10 mouse cellular contexts compared by ENCODE assay signal in the genomic region with DNA sequence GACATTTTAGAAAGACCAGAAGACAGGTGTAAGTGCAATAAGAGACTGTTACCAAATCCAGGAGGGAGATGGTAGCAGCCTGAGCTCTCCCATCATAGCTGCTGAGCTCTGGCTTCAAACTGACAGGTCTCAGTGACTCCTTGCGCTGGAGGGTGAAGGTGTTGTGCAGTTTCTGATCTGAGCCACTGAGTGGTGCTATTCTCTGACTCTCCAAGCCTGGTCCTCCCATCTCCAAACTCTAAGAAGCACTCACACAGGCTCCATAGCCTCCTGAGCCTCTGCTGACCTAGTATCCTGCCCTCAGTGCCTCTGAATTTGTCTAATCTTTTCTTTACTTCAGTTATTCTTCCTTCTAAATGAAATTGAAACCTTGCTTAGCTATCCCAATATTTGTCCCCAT. TPM values are rescaled to one million over a fixed set of nuclear protein-coding genes. Genes with fewer than 3 reads are reported as not detected.
A peak's percentile ranks its signal among the peaks of the same experiment; 100 is the strongest.
DNase-seq lines count a peak whose midpoint lies in the region; ATAC-seq and TF ChIP-seq lines count a peak whose summit lies in the region.
"Had no signal": no experiment of that assay in that cellular context is flagged by ENCODE, and none has a peak within 500 bp of the region (broad histone marks: within the 10 kb centered on the region; RNA-seq: fewer than 3 reads in every experiment).

No protein-coding gene starts in this region.

- 0 out of 2 replicates have a peak, but pooled peaks cover 3% of the 10 kb centered on the region for H3K4me1 ChIP-seq in hindbrain, postnatal 0 days (ENCODE audit: insufficient read depth, low read length)
- H3K4me1 ChIP-seq in hindbrain, embryonic 14.5 days (replicated peaks; ENCODE audit: control insufficient read depth, insufficient read depth, low read length), result 0 out of 2 replicates have a peak, but pooled peaks cover 15% of the 10 kb centered on the region

- no peak overlapping the region for H3K27ac ChIP-seq in hindbrain, postnatal 0 days
- no peak overlapping the region for H3K27ac ChIP-seq in hindbrain, embryonic 14.5 days
- H3K27ac ChIP-seq: hindbrain, embryonic 12.5 days had no signal

- WGBS in hindbrain, postnatal 0 days, result 17% methylated on average over 1 of the region's 1 CpGs
- 19% methylated on average over 1 of the region's 1 CpGs for WGBS in hindbrain, embryonic 14.5 days

- no peaks in the 10 kb centered on the region for H3K9me3 ChIP-seq in hindbrain, postnatal 0 days (ENCODE audit: low read length)
- no peaks in the 10 kb centered on the region for H3K9me3 ChIP-seq in hindbrain, embryonic 14.5 days (ENCODE audit: control insufficient read depth, low read length)
- H3K9me3 ChIP-seq: hindbrain, embryonic 12.5 days; megakaryocyte, embryonic 14.5 days had no signal

- H3K4me2 ChIP-seq in hindbrain, postnatal 0 days (ENCODE audit: low read depth, low read length), result no peak overlapping the region
- H3K4me2 ChIP-seq in hindbrain, embryonic 14.5 days (replicated peaks), result no peak overlapping the region
- H3K4me2 ChIP-seq: hindbrain, embryonic 12.5 days had no signal

- H3K4me3 ChIP-seq in hindbrain, postnatal 0 days (ENCODE audit: low read length), result no peak overlapping the region
- H3K4me3 ChIP-seq in hindbrain, embryonic 14.5 days (replicated peaks; ENCODE audit: low read length), result no peak overlapping the region
- H3K4me3 ChIP-seq: hindbrain, embryonic 12.5 days; megakaryocyte, embryonic 14.5 days had no signal

- no peaks in the 10 kb centered on the region for H3K36me3 ChIP-seq in hindbrain, postnatal 0 days (ENCODE audit: insufficient read depth, low read length)
- H3K36me3 ChIP-seq in hindbrain, embryonic 14.5 days (replicated peaks; ENCODE audit: control insufficient read depth, insufficient read depth), result no peaks in the 10 kb centered on the region
- H3K36me3 ChIP-seq: hindbrain, embryonic 12.5 days had no signal

- H3K9ac ChIP-seq in hindbrain, postnatal 0 days (replicated peaks; ENCODE audit: low read length), result no peak overlapping the region
- H3K9ac ChIP-seq in hindbrain, embryonic 14.5 days, result no peak overlapping the region
- H3K9ac ChIP-seq: hindbrain, embryonic 12.5 days had no signal

- ATAC-seq in CD4-positive, CD25-positive, alpha-beta regulatory T cell, adult 4 months, result no peak
- ATAC-seq in hindbrain, postnatal 0 days, result no peak
- no peak for ATAC-seq in hindbrain, embryonic 14.5 days (ENCODE audit: low FRiP score)
- ATAC-seq in common myeloid progenitor, adult 5-6 weeks (replicated peaks; ENCODE audit: low read depth, poor library complexity, severe bottlenecking), result peak; percentile 82

- TF ChIP-seq CTCF in hindbrain, postnatal 0 days (IDR thresholded peaks at IDR 0.05; ENCODE audit: low read depth), result peak; percentile 69

- DNase-seq in CD4-positive, CD25-positive, alpha-beta regulatory T cell, adult 2 months (ENCODE audit: low read depth, low spot score), result peak; percentile 26
- DNase-seq in hindbrain, postnatal 0 days (ENCODE audit: low spot score), result peak; percentile 59
- DNase-seq in hindbrain, embryonic 14.5 days (ENCODE audit: low spot score), result no peak
- peak; percentile 55 for DNase-seq in 3T3-L1 (ENCODE audit: low read depth, low spot score)
- no peak for DNase-seq in right cerebral cortex, postnatal 14 days
- no peak for DNase-seq in right cerebral cortex, postnatal 25 days

- 0 out of 2 replicates have a peak, but pooled peaks cover 2% of the 10 kb centered on the region for H3K27me3 ChIP-seq in hindbrain, postnatal 0 days (ENCODE audit: insufficient read depth, low read length)
- H3K27me3 ChIP-seq in hindbrain, embryonic 14.5 days (ENCODE audit: control insufficient read depth, insufficient read depth, low read length), result 0 out of 2 replicates have a peak, but pooled peaks cover 5% of the 10 kb centered on the region

RNA-seq across cellular contexts. Expression of gene Atp5g2, which starts 11.5 kb away (rescaled TPM):
- 10 to 100 TPM; 59.6 to 89.5 TPM for polyA plus RNA-seq in CD4-positive, CD25-positive, alpha-beta regulatory T cell, adult 4 months (2017; shearing (Covaris generic))
- total RNA-seq in hindbrain, postnatal 0 days (2014; rRNA removed), result 148 and 610 TPM in 2 replicates
- 60.5 and 66.5 TPM in 2 replicates for polyA plus RNA-seq in hindbrain, postnatal 0 days (2015; fragmentation: Nextera tagmentation; extraction: Ambion mirVana)
- 47.5 and 63.4 TPM in 2 replicates for polyA plus RNA-seq in hindbrain, embryonic 14.5 days (2014; fragmentation: Nextera tagmentation; extraction: Ambion mirVana)
- 24.4 and 33.1 TPM in 2 replicates for total RNA-seq in common myeloid progenitor, adult 5-6 weeks (2017)

RNA-seq across cellular contexts. Expression of gene Calcoco1, which starts 38.3 kb away (rescaled TPM):
- polyA plus RNA-seq in CD4-positive, CD25-positive, alpha-beta regulatory T cell, adult 4 months (2017; shearing (Covaris generic)), result 10 to 100 TPM; 37.8 to 60.1 TPM
- 26.6 and 32.4 TPM in 2 replicates for total RNA-seq in hindbrain, postnatal 0 days (2014; rRNA removed)
- polyA plus RNA-seq in hindbrain, postnatal 0 days (2015; fragmentation: Nextera tagmentation; extraction: Ambion mirVana), result 29.8 and 30.3 TPM in 2 replicates
- 32.2 and 33.1 TPM in 2 replicates for polyA plus RNA-seq in hindbrain, embryonic 14.5 days (2014; fragmentation: Nextera tagmentation; extraction: Ambion mirVana)
- 21.2 and 23.2 TPM in 2 replicates for total RNA-seq in common myeloid progenitor, adult 5-6 weeks (2017)

RNA-seq across cellular contexts. Expression of gene Atf7, which starts 58.4 kb away (rescaled TPM):
- polyA plus RNA-seq in CD4-positive, CD25-positive, alpha-beta regulatory T cell, adult 4 months (2017; shearing (Covaris generic)), result 10 to 100 TPM; 41.4 to 42.2 TPM
- total RNA-seq in hindbrain, postnatal 0 days (2014; rRNA removed), result 8.6 and 15.0 TPM in 2 replicates
- polyA plus RNA-seq in hindbrain, postnatal 0 days (2015; fragmentation: Nextera tagmentation; extraction: Ambion mirVana), result 12.5 and 13.5 TPM in 2 replicates
- polyA plus RNA-seq in hindbrain, embryonic 14.5 days (2014; fragmentation: Nextera tagmentation; extraction: Ambion mirVana), result 13.7 and 16.7 TPM in 2 replicates
- 35.6 and 70.9 TPM in 2 replicates for total RNA-seq in common myeloid progenitor, adult 5-6 weeks (2017)

RNA-seq across cellular contexts. Expression of gene Gm28047, which starts 58.8 kb away (rescaled TPM):
- polyA plus RNA-seq in CD4-positive, CD25-positive, alpha-beta regulatory T cell, adult 4 months (2017; shearing (Covaris generic)), result 1 to 10 TPM in 1 of 2 experiments, not detected in 1; 1.5 TPM
- total RNA-seq in hindbrain, postnatal 0 days (2014; rRNA removed), result not detected in 2 replicates
- 1.1 TPM in 1 of 2 replicates, not detected in the other for polyA plus RNA-seq in hindbrain, postnatal 0 days (2015; fragmentation: Nextera tagmentation; extraction: Ambion mirVana)
- not detected in 2 replicates for polyA plus RNA-seq in hindbrain, embryonic 14.5 days (2014; fragmentation: Nextera tagmentation; extraction: Ambion mirVana)
- total RNA-seq in common myeloid progenitor, adult 5-6 weeks (2017), result not detected in 2 replicates
- polyA plus RNA-seq: hindbrain, embryonic 12.5 days had no signal

Comparison
In these comparisons a context has a peak if more than half of its experiments do, and no peak if none do; other contexts are left out.
1. DNase-seq: peak in CD4-positive, CD25-positive, alpha-beta regulatory T cell, adult 2 months (single experiment), hindbrain, postnatal 0 days (single experiment) and 3T3-L1 (single experiment); none in hindbrain, embryonic 14.5 days (single experiment), right cerebral cortex, postnatal 14 days (single experiment) and right cerebral cortex, postnatal 25 days (single experiment).